Mouse (Mus musculus): ENCODE data around the gene Csf3. TPM values are rescaled to one million over a fixed set of nuclear protein-coding genes. Genes with fewer than 3 reads are reported as not detected.
"Not testable (repeated sequence)": the region's sequence is repeated elsewhere in the genome, so short reads cannot be mapped to it uniquely, and the experiment has no call there.

Gene Csf3
- not detected in 2 replicates for polyA plus RNA-seq (2014; fragmentation: Nextera tagmentation; extraction: Ambion mirVana)

GRCm38 (mm10) chr11:98701213-98701670, at the start of gene Csf3:
Gene Csf3, plus strand, starts transcription at chr11:98701263.
- 40% methylated on average over 10 of the region's 10 CpGs for WGBS
- Histone ChIP-seq H3K4me1 (ENCODE audit: control insufficient read depth, insufficient read depth, low read length) (no peaks in the 10 kb centered on the region), H3K27me3 (ENCODE audit: control insufficient read depth, insufficient read depth, low read length) (no peaks in the 10 kb centered on the region), H3K27ac (replicated peaks; ENCODE audit: low read depth, low read length) (no peak within 1 kb of the TSS), H3K36me3 (replicated peaks; ENCODE audit: control insufficient read depth, insufficient read depth, low read depth, low read length) (peaks cover 6% of the 10 kb centered on the region), H3K4me2 (ENCODE audit: low read depth, low read length) (no peak within 1 kb of the TSS; the same call in 1 of the 2 replicates), H3K4me3 (ENCODE audit: low read depth, low read length) (no peak within 1 kb of the TSS), H3K9me3 (replicated peaks; ENCODE audit: control insufficient read depth, low read length) (no peaks in the 10 kb centered on the region), H3K9ac (replicated peaks; ENCODE audit: low read length) (peak within 1 kb of the TSS; percentile 6; the same call in 1 of the 2 replicates)
- ATAC-seq (replicated peaks; ENCODE audit: insufficient number of reproducible peaks, low FRiP score, low TSS enrichment, low read depth): no peak
- DNase-seq (ENCODE audit: low spot score): no peak

GRCm38 (mm10) chr11:98655076-98655475, 46.0 kb upstream of the Csf3 start:
- 13% methylated on average over 7 of the region's 7 CpGs for WGBS
- not testable (repeated sequence) for H3K4me1 ChIP-seq (ENCODE audit: control insufficient read depth, insufficient read depth, low read length); H3K27ac ChIP-seq (replicated peaks; ENCODE audit: low read depth, low read length); H3K4me3 ChIP-seq (ENCODE audit: low read depth, low read length); H3K4me2 ChIP-seq (ENCODE audit: low read depth, low read length); H3K9me3 ChIP-seq (replicated peaks; ENCODE audit: control insufficient read depth, low read length); H3K36me3 ChIP-seq (replicated peaks; ENCODE audit: control insufficient read depth, insufficient read depth, low read depth, low read length); H3K9ac ChIP-seq (replicated peaks; ENCODE audit: low read length); H3K27me3 ChIP-seq (ENCODE audit: control insufficient read depth, insufficient read depth, low read length)
- 0 out of 2 replicates have a peak, but pooled peaks have one; percentile 6 for ATAC-seq (replicated peaks; ENCODE audit: insufficient number of reproducible peaks, low FRiP score, low TSS enrichment, low read depth)
- peak; percentile 69 for DNase-seq (ENCODE audit: low spot score)

- Histone ChIP-seq H3K4me3 (ENCODE audit: low read depth, low read length) (no peak overlapping the region), H3K4me2 (ENCODE audit: low read depth, low read length) (no peak overlapping the region), H3K27ac (replicated peaks; ENCODE audit: low read depth, low read length) (no peak overlapping the region), H3K4me1 (ENCODE audit: control insufficient read depth, insufficient read depth, low read length) (no peaks in the 10 kb centered on the region), H3K36me3 (replicated peaks; ENCODE audit: control insufficient read depth, insufficient read depth, low read depth, low read length) (no peaks in the 10 kb centered on the region), H3K9ac (replicated peaks; ENCODE audit: low read length) (no peak overlapping the region), H3K9me3 (replicated peaks; ENCODE audit: control insufficient read depth, low read length) (no peaks in the 10 kb centered on the region), H3K27me3 (ENCODE audit: control insufficient read depth, insufficient read depth, low read length) (no peaks in the 10 kb centered on the region)
- DNase-seq (ENCODE audit: low spot score) (peak; percentile 75), ATAC-seq (replicated peaks; ENCODE audit: insufficient number of reproducible peaks, low FRiP score, low TSS enrichment, low read depth) (no peak)
- WGBS: 13% methylated on average over 6 of the region's 6 CpGs
These were observed 40.5 kb upstream of the Csf3 start for GRCm38 (mm10) chr11:98660517-98660916.

GRCm38 (mm10) chr11:98664091-98664490, 37.0 kb upstream of the Csf3 start, which contains the start of gene Gsdma:
Gene Gsdma, plus strand, starts transcription at chr11:98664351.
- 27% methylated on average over 4 of the region's 4 CpGs for WGBS
- ATAC-seq (replicated peaks; ENCODE audit: insufficient number of reproducible peaks, low FRiP score, low TSS enrichment, low read depth) (no peak), DNase-seq (ENCODE audit: low spot score) (no peak)
- no peaks in the 10 kb centered on the region for H3K4me1 ChIP-seq (ENCODE audit: control insufficient read depth, insufficient read depth, low read length)
- no peak within 1 kb of the TSS for H3K4me3 ChIP-seq (ENCODE audit: low read depth, low read length)
- H3K4me2 ChIP-seq (ENCODE audit: low read depth, low read length): no peak within 1 kb of the TSS
- no peaks in the 10 kb centered on the region for H3K36me3 ChIP-seq (replicated peaks; ENCODE audit: control insufficient read depth, insufficient read depth, low read depth, low read length)
- no peaks in the 10 kb centered on the region for H3K27me3 ChIP-seq (ENCODE audit: control insufficient read depth, insufficient read depth, low read length)
- no peak within 1 kb of the TSS for H3K9ac ChIP-seq (replicated peaks; ENCODE audit: low read length)
- no peak within 1 kb of the TSS for H3K27ac ChIP-seq (replicated peaks; ENCODE audit: low read depth, low read length)
- H3K9me3 ChIP-seq (replicated peaks; ENCODE audit: control insufficient read depth, low read length): no peaks in the 10 kb centered on the region

GRCm38 (mm10) chr11:98668984-98669383, 32.1 kb upstream of the Csf3 start:
- no peak overlapping the region for H3K9ac ChIP-seq (replicated peaks; ENCODE audit: low read length)
- no peak for DNase-seq (ENCODE audit: low spot score)
- no peak overlapping the region for H3K4me2 ChIP-seq (ENCODE audit: low read depth, low read length)
- H3K27me3 ChIP-seq (ENCODE audit: control insufficient read depth, insufficient read depth, low read length): no peaks in the 10 kb centered on the region
- no peaks in the 10 kb centered on the region for H3K9me3 ChIP-seq (replicated peaks; ENCODE audit: control insufficient read depth, low read length)
- WGBS: 77% methylated on average over 2 of the region's 2 CpGs
- H3K27ac ChIP-seq (replicated peaks; ENCODE audit: low read depth, low read length): no peak overlapping the region
- no peak overlapping the region for H3K4me3 ChIP-seq (ENCODE audit: low read depth, low read length)
- no peak for ATAC-seq (replicated peaks; ENCODE audit: insufficient number of reproducible peaks, low FRiP score, low TSS enrichment, low read depth)
- no peaks in the 10 kb centered on the region for H3K36me3 ChIP-seq (replicated peaks; ENCODE audit: control insufficient read depth, insufficient read depth, low read depth, low read length)
- no peaks in the 10 kb centered on the region for H3K4me1 ChIP-seq (ENCODE audit: control insufficient read depth, insufficient read depth, low read length)

- Histone ChIP-seq H3K9me3 (replicated peaks; ENCODE audit: control insufficient read depth, low read length) (no peaks in the 10 kb centered on the region), H3K27me3 (ENCODE audit: control insufficient read depth, insufficient read depth, low read length) (no peaks in the 10 kb centered on the region), H3K9ac (replicated peaks; ENCODE audit: low read length) (no peak overlapping the region), H3K27ac (replicated peaks; ENCODE audit: low read depth, low read length) (no peak overlapping the region), H3K4me3 (ENCODE audit: low read depth, low read length) (no peak overlapping the region), H3K4me2 (ENCODE audit: low read depth, low read length) (no peak overlapping the region), H3K4me1 (ENCODE audit: control insufficient read depth, insufficient read depth, low read length) (no peaks in the 10 kb centered on the region), H3K36me3 (replicated peaks; ENCODE audit: control insufficient read depth, insufficient read depth, low read depth, low read length) (no peaks in the 10 kb centered on the region)
- no peak for ATAC-seq (replicated peaks; ENCODE audit: insufficient number of reproducible peaks, low FRiP score, low TSS enrichment, low read depth)
- WGBS: 77% methylated on average over 3 of the region's 3 CpGs
- DNase-seq (ENCODE audit: low spot score): no peak
These were observed 29.7 kb upstream of the Csf3 start for GRCm38 (mm10) chr11:98671284-98671815.

- ATAC-seq (replicated peaks; ENCODE audit: insufficient number of reproducible peaks, low FRiP score, low TSS enrichment, low read depth) (no peak), DNase-seq (ENCODE audit: low spot score) (no peak)
- no peaks in the 10 kb centered on the region for H3K9me3 ChIP-seq (replicated peaks; ENCODE audit: control insufficient read depth, low read length)
- no peak overlapping the region for H3K4me3 ChIP-seq (ENCODE audit: low read depth, low read length)
- no peaks in the 10 kb centered on the region for H3K36me3 ChIP-seq (replicated peaks; ENCODE audit: control insufficient read depth, insufficient read depth, low read depth, low read length)
- no peak overlapping the region for H3K27ac ChIP-seq (replicated peaks; ENCODE audit: low read depth, low read length)
- no peak overlapping the region for H3K9ac ChIP-seq (replicated peaks; ENCODE audit: low read length)
- no peaks in the 10 kb centered on the region for H3K27me3 ChIP-seq (ENCODE audit: control insufficient read depth, insufficient read depth, low read length)
- no peaks in the 10 kb centered on the region for H3K4me1 ChIP-seq (ENCODE audit: control insufficient read depth, insufficient read depth, low read length)
- 61% methylated on average over 5 of the region's 5 CpGs for WGBS
- no peak overlapping the region for H3K4me2 ChIP-seq (ENCODE audit: low read depth, low read length)
These were observed 29.2 kb upstream of the Csf3 start for GRCm38 (mm10) chr11:98671857-98672256.

- H3K9ac ChIP-seq (replicated peaks; ENCODE audit: low read length): no peak overlapping the region
- H3K9me3 ChIP-seq (replicated peaks; ENCODE audit: control insufficient read depth, low read length): no peaks in the 10 kb centered on the region
- DNase-seq (ENCODE audit: low spot score) (no peak), ATAC-seq (replicated peaks; ENCODE audit: insufficient number of reproducible peaks, low FRiP score, low TSS enrichment, low read depth) (no peak)
- no peaks in the 10 kb centered on the region for H3K4me1 ChIP-seq (ENCODE audit: control insufficient read depth, insufficient read depth, low read length)
- no peak overlapping the region for H3K4me2 ChIP-seq (ENCODE audit: low read depth, low read length)
- WGBS: 88% methylated on average over 5 of the region's 5 CpGs
- H3K4me3 ChIP-seq (ENCODE audit: low read depth, low read length): no peak overlapping the region
- no peaks in the 10 kb centered on the region for H3K27me3 ChIP-seq (ENCODE audit: control insufficient read depth, insufficient read depth, low read length)
- H3K36me3 ChIP-seq (replicated peaks; ENCODE audit: control insufficient read depth, insufficient read depth, low read depth, low read length): no peaks in the 10 kb centered on the region
- no peak overlapping the region for H3K27ac ChIP-seq (replicated peaks; ENCODE audit: low read depth, low read length)
These were observed 28.6 kb upstream of the Csf3 start for GRCm38 (mm10) chr11:98672482-98672881.

Data from embryonic facial prominence, embryonic 11.5 days (tissue).